Comparison of ENCODE assay signal across 15 mouse cellular contexts in genomic region chr6:97901561-97901960, GRCm38 (mm10).
DNase-seq lines count a peak whose midpoint lies in the region; ATAC-seq and TF ChIP-seq lines count a peak whose summit lies in the region.
"Had no signal": no experiment of that assay in that cellular context is flagged by ENCODE, and none has a peak within 500 bp of the region (broad histone marks: within the 10 kb centered on the region; RNA-seq: fewer than 3 reads in every experiment).

No protein-coding gene starts in this region.

- H3K4me3 ChIP-seq in heart, embryonic 12.5 days = no peak overlapping the region
- H3K4me3 ChIP-seq in heart, postnatal 0 days (ENCODE audit: low read depth, low read length) = no peak overlapping the region
- H3K4me3 ChIP-seq: embryonic facial prominence, embryonic 13.5 days; forebrain, embryonic 10.5 days; limb, embryonic 15.5 days; lung, embryonic 15.5 days; megakaryocyte, embryonic 14.5 days; stomach, embryonic 15.5 days had no signal

- 0 out of 2 replicates have a peak, but pooled peaks cover 4% of the 10 kb centered on the region for H3K4me1 ChIP-seq in heart, embryonic 12.5 days (replicated peaks)
- H3K4me1 ChIP-seq in heart, postnatal 0 days (ENCODE audit: control insufficient read depth, insufficient read depth) = peaks cover 7% of the 10 kb centered on the region; the same call in 1 of the 2 replicates
- H3K4me1 ChIP-seq: embryonic facial prominence, embryonic 13.5 days; forebrain, embryonic 10.5 days; limb, embryonic 15.5 days; lung, embryonic 15.5 days; stomach, embryonic 15.5 days had no signal

- no peaks in the 10 kb centered on the region for H3K9me3 ChIP-seq in heart, embryonic 12.5 days (replicated peaks)
- H3K9me3 ChIP-seq in heart, postnatal 0 days (replicated peaks; ENCODE audit: control insufficient read depth, low read length) = no peaks in the 10 kb centered on the region
- H3K9me3 ChIP-seq: embryonic facial prominence, embryonic 13.5 days; forebrain, embryonic 10.5 days; limb, embryonic 15.5 days; lung, embryonic 15.5 days; megakaryocyte, embryonic 14.5 days; stomach, embryonic 15.5 days had no signal

- no peak for ATAC-seq in heart, embryonic 12.5 days (ENCODE audit: insufficient number of reproducible peaks, low FRiP score)
- peak; percentile 24; the same call in 1 of the 2 replicates for ATAC-seq in heart, postnatal 0 days (ENCODE audit: insufficient read depth, low read depth)
- ATAC-seq: CD4-positive, CD25-positive, alpha-beta regulatory T cell, adult 4 months had no signal

- WGBS in heart, embryonic 12.5 days = 76% methylated on average over 5 of the region's 5 CpGs
- WGBS in heart, postnatal 0 days = 37% methylated on average over 5 of the region's 5 CpGs

- no peaks in the 10 kb centered on the region for H3K27me3 ChIP-seq in heart, embryonic 12.5 days (replicated peaks)
- no peaks in the 10 kb centered on the region for H3K27me3 ChIP-seq in heart, postnatal 0 days (ENCODE audit: control insufficient read depth, insufficient read depth, low read length)
- H3K27me3 ChIP-seq: embryonic facial prominence, embryonic 13.5 days; limb, embryonic 15.5 days; lung, embryonic 15.5 days; stomach, embryonic 15.5 days had no signal

- H3K9ac ChIP-seq in heart, embryonic 12.5 days = no peak overlapping the region
- H3K9ac ChIP-seq in heart, postnatal 0 days (replicated peaks; ENCODE audit: low read depth, low read length) = no peak overlapping the region
- H3K9ac ChIP-seq: embryonic facial prominence, embryonic 13.5 days; limb, embryonic 15.5 days; lung, embryonic 15.5 days; stomach, embryonic 15.5 days had no signal

- TF ChIP-seq CTCF in heart, postnatal 0 days (IDR thresholded peaks at IDR 0.05; ENCODE audit: low read depth) = no peak

- H3K27ac ChIP-seq in heart, embryonic 12.5 days (ENCODE audit: poor library complexity, severe bottlenecking) = no peak overlapping the region
- H3K27ac ChIP-seq in heart, postnatal 0 days (ENCODE audit: low read depth) = peak overlapping the region; percentile 11; the same call in 1 of the 2 replicates
- H3K27ac ChIP-seq: embryonic facial prominence, embryonic 13.5 days; forebrain, embryonic 10.5 days; limb, embryonic 15.5 days; lung, embryonic 15.5 days; stomach, embryonic 15.5 days had no signal

- no peak overlapping the region for H3K4me2 ChIP-seq in heart, embryonic 12.5 days
- H3K4me2 ChIP-seq in heart, postnatal 0 days (ENCODE audit: low read depth, low read length) = no peak overlapping the region
- H3K4me2 ChIP-seq: embryonic facial prominence, embryonic 13.5 days; limb, embryonic 15.5 days; lung, embryonic 15.5 days; stomach, embryonic 15.5 days had no signal

- DNase-seq in heart, adult 11 months = peak; percentile 87
- peak; percentile 52 to 53 for DNase-seq in kidney, postnatal 25 days
- DNase-seq in kidney, adult 18-20 months = no peak
- DNase-seq in adrenal gland, postnatal 14 days = peak; percentile 78
- DNase-seq in heart, postnatal 0 days (ENCODE audit: low spot score) = no peak
- DNase-seq in spleen, postnatal 36 days (ENCODE audit: low spot score in 2 of 2) = no peak
- DNase-seq: thymus, postnatal 36 days had no signal

- TF ChIP-seq EP300 in heart, postnatal 0 days (IDR thresholded peaks at IDR 0.05; ENCODE audit: low read depth) = no peak

- H3K36me3 ChIP-seq in heart, embryonic 12.5 days = no peaks in the 10 kb centered on the region
- H3K36me3 ChIP-seq in heart, postnatal 0 days (replicated peaks; ENCODE audit: control insufficient read depth, insufficient read depth, low read length) = no peaks in the 10 kb centered on the region
- H3K36me3 ChIP-seq: embryonic facial prominence, embryonic 13.5 days; forebrain, embryonic 10.5 days; limb, embryonic 15.5 days; lung, embryonic 15.5 days; stomach, embryonic 15.5 days had no signal

Comparison
In these comparisons a context has a peak if more than half of its experiments do, and no peak if none do; other contexts are left out.
1. DNase-seq: peak in heart, adult 11 months (single experiment), kidney, postnatal 25 days (2 of 2) and adrenal gland, postnatal 14 days (single experiment); none in kidney, adult 18-20 months (single experiment), heart, postnatal 0 days (single experiment) and spleen, postnatal 36 days (0 of 2).